Mouse (Mus musculus): ENCODE measurements around the gene Olfr870. TPM values are rescaled to one million over a fixed set of nuclear protein-coding genes. Genes with fewer than 3 reads are reported as not detected.
A peak's percentile ranks its signal among the peaks of the same experiment; 100 is the strongest.
"Not testable (repeated sequence)": the region's sequence is repeated elsewhere in the genome, so short reads cannot be mapped to it uniquely, and the experiment has no call there.

The Olfr870 gene
- not detected for polyA plus RNA-seq (2021)

DNA sequence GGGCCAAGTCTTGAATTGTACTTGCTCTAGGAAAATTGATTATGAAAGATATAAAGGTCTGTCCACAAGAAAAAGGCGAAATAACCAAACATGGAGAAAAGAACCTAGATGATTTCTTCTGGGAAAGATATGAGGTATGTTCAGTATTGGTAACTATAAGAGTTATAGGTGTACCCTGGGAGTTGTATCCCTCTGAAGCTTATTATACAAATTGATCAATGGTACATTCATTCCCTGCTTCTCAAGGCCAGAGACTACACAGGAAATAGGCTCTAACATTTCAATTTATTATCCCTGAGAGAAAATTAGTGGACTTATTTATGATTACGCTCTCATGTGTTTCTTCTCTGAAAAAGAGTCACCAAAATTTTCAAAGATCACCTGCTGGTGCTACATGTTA, at the start of gene Olfr870:
Gene Olfr870 (minus strand): TSS at position 101 of the 400 bp plus-strand sequence.
- ATAC-seq (no peak), DNase-seq (ENCODE audit: low read depth, low spot score) (no peak)
- no peaks in the 10 kb centered on the region for H3K27me3 ChIP-seq
- in situ Hi-C loops (cut with MboI; ENCODE audit: low pct_unique_long_range_greater_than_20kb), result no loop called here
- ChIA-PET POLR2A (no interaction called here), CTCF (no interaction called here)
- no peak for TF ChIP-seq CTCF (IDR thresholded peaks at IDR 0.05)

DNA sequence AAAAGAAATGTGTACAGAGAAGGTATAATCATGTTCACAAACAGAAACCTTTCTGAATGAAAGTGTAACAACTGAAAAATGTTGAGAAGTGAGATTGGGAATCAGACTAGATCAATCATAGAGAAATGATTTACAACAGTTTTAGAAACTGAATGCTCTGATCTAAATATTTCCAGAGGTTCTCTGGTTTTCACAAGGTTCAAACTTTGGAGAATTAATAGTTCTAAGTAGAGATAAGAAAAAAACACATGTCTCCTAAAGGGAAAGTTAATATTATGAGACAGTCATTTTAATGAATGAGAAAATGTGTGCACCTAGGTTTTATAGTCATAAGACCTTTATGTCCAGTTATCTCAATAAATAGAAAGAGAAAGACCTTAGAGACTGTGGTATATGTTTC, 38.0 kb upstream of the Olfr870 start, which contains the start of gene Olfr871:
Gene Olfr871 (plus strand): TSS at position 301 of the 400 bp plus-strand sequence.
- no peaks in the 10 kb centered on the region for H3K27me3 ChIP-seq
- ChIA-PET CTCF (no interaction called here), POLR2A (no interaction called here)
- DNase-seq (ENCODE audit: low read depth, low spot score) (no peak), ATAC-seq (no peak)
- TF ChIP-seq CTCF (IDR thresholded peaks at IDR 0.05), result no peak
- in situ Hi-C loops (cut with MboI; ENCODE audit: low pct_unique_long_range_greater_than_20kb), result no loop called here

DNA sequence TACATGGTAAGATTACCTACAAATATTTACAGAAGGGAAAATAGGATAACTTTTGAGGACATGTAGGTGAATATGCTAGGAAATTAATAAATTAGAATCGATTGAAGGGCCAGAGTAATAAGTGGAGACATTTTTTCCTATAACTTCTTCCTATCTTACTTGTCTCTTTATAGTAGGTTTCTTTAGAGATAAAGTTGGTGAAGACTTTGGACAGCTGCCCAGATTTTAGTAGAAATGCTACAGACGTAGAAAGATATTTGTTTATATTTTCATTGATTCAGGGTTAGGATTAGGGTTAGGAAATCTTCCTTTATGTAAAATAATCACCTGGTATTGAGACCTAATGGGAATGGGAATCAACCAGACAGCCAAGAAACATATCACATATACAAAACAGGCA, 37.6 kb upstream of the Olfr870 start:
- ChIA-PET CTCF (no interaction called here), POLR2A (no interaction called here)
- no peak for TF ChIP-seq CTCF (IDR thresholded peaks at IDR 0.05)
- ATAC-seq (no peak), DNase-seq (ENCODE audit: low read depth, low spot score) (no peak)
- in situ Hi-C loops (cut with MboI; ENCODE audit: low pct_unique_long_range_greater_than_20kb), result no loop called here
- no peaks in the 10 kb centered on the region for H3K27me3 ChIP-seq

DNA sequence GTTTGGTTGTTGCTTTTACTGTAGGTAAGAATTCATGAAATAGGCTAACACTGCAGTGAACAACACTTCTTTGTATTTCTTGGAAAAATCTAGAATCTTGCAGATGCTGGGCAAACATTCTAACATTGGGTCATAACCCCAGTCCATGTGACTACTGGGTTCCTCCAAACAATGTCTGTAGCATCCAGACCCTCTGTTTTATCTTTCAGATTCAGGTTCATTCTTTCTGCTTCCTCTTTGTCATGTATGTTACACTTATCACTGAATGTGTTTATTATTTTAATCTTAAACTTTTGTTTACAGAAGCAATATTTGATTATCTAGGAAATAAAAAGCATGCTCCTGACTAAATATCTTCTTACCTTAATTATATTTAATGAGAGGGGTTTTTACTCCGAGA, 37.0 kb upstream of the Olfr870 start:
- no peak for TF ChIP-seq CTCF (IDR thresholded peaks at IDR 0.05)
- no peaks in the 10 kb centered on the region for H3K27me3 ChIP-seq
- POLR2A ChIA-PET, result no interaction called here
- CTCF ChIA-PET, result no interaction called here
- DNase-seq (ENCODE audit: low read depth, low spot score) (no peak), ATAC-seq (no peak)
- in situ Hi-C loops (cut with MboI; ENCODE audit: low pct_unique_long_range_greater_than_20kb), result no loop called here

DNA sequence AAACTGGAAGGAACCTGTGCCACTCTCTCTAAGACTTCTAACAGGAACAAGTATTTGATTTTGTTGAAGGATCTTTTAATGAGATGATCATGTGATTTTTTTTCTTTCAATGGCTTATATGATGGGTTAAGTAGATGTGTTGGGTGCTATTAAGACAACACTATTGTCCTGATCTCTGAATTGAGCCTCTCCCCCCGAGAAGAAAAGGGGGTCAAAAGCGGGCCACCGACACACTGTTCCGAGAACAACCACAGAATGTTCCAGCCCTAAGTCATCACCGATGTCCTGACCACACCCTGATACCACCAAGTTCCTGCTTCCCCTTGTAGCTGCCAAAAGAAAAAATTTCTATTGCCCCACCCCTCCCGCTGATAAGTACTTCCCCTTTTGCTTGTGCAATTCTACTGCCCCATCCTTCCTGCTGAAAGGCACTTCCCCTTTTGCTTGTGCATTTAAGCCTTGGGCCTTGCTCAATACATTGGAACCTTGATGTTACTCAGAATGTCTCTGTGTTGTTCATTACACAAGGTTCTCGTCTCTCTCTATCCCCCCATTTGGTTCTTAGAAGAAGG, 29.6 kb upstream of the Olfr870 start:
- POLR2A ChIA-PET, result not testable (repeated sequence)

DNA sequence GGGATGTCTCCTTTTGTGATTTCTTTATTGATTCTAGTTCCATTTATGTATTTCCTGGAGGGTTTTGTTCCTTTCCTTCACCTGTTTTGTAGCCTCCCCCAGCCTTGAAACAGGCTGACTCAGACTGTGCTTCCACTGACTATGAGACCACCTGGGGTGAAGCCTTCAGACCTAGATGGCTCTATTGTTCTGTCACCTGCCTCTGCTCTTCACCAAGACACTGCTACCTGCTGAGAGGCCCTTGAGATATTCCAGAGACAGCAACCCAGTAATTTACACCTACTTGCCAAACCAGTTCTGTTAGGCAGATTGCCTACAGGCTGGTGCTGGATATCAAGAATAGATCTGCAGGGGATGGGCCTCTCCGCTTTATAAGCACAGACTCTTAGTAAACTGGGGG, 28.3 kb upstream of the Olfr870 start:
- DNase-seq (ENCODE audit: low read depth, low spot score) (no peak), ATAC-seq (no peak)
- in situ Hi-C loops (cut with MboI; ENCODE audit: low pct_unique_long_range_greater_than_20kb), result no loop called here
- ChIA-PET CTCF (no interaction called here), POLR2A (no interaction called here)
- H3K27me3 ChIP-seq, result no peaks in the 10 kb centered on the region
- no peak for TF ChIP-seq CTCF (IDR thresholded peaks at IDR 0.05)

More for the DNA sequence above, 29.6 kb upstream of the Olfr870 start:
- ATAC-seq; DNase-seq (ENCODE audit: low read depth, low spot score); H3K27me3 ChIP-seq; in situ Hi-C loops (cut with MboI; ENCODE audit: low pct_unique_long_range_greater_than_20kb); CTCF ChIA-PET: not testable (repeated sequence)

DNA sequence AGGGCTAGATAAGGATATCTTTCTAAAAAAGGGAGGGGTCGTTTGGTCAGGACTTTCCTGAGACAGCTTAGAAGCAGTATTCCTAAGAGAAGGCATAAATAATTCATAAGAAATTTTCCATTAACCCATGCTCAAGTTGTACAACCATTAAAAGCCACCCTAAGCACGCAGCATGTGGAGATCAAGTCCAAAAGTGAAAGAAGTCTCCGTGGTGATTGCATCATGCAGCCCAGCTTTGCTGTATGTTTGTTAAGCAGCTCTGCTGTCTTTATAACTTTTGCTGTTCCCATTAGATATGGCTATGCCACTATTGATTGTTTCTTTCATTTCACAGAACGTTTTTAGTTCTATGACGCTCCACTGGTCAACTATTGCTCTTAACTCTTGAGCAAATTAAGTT, 5.6 kb upstream of the Olfr870 start:
- in situ Hi-C loops (cut with MboI; ENCODE audit: low pct_unique_long_range_greater_than_20kb), result no loop called here
- ATAC-seq (no peak), DNase-seq (ENCODE audit: low read depth, low spot score) (no peak)
- ChIA-PET POLR2A (no interaction called here), CTCF (no interaction called here)
- H3K27me3 ChIP-seq, result no peaks in the 10 kb centered on the region
- no peak for TF ChIP-seq CTCF (IDR thresholded peaks at IDR 0.05)

DNA sequence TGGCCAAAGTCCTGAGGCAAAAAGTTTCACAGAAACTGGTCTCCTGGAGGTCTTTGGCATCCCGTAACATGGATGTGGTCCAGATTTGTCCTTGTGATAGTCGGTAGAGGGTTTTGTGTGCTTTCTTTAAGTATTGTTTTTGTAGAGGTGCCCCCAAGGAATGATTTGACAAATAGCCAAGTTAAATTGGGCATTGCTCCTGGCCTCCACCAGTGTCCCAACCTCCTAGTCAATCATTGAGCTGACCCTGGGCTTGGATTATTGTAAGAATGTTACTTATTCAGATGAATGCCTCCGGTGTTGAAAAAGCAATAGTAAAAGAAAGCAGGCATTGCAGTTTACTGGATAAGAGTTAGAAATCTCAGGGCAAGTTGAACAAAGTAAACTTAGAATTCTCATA, 24.2 kb downstream of the Olfr870 start:
- DNase-seq (ENCODE audit: low read depth, low spot score) (peak; percentile 54), ATAC-seq (peak; percentile 86)
- in situ Hi-C loops (cut with MboI; ENCODE audit: low pct_unique_long_range_greater_than_20kb), result no loop called here
- no peak for TF ChIP-seq CTCF (IDR thresholded peaks at IDR 0.05)
- ChIA-PET CTCF (no interaction called here), POLR2A (no interaction called here)
- no peaks in the 10 kb centered on the region for H3K27me3 ChIP-seq

DNA sequence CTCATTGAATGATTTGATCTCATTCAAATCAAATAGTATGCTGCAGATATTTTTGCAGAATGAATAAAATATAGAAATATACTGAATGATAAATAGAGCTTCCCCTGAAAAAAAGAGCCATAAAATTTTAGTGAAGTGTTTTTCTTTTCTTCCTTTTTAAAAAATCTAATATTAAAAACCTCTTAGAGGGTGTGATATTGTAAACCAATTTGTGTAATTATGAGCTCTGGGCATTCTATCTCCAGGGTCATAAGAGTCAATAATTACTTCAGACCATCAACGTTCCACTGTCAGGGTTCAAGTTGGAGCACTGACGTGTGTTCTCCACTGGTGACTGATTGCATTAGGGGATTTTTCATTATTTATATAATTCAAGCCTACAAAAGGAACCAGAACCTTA, 45.1 kb downstream of the Olfr870 start, which contains the start of gene Olfr869:
Gene Olfr869 (plus strand): TSS at position 301 of the 400 bp plus-strand sequence.
- TF ChIP-seq CTCF (IDR thresholded peaks at IDR 0.05), result no peak
- in situ Hi-C loops (cut with MboI; ENCODE audit: low pct_unique_long_range_greater_than_20kb), result no loop called here
- ChIA-PET CTCF (no interaction called here), POLR2A (no interaction called here)
- ATAC-seq (no peak), DNase-seq (ENCODE audit: low read depth, low spot score) (no peak)
- peaks cover 6% of the 10 kb centered on the region for H3K27me3 ChIP-seq

Other genes starting within 250 kb of the Olfr870 start
- not detected for gene Olfr866, start 146.0 kb downstream of the Olfr870 start, polyA plus RNA-seq (2021)
- not detected for gene Olfr867, start 116.5 kb downstream of the Olfr870 start, polyA plus RNA-seq (2021)
- not detected for gene Olfr868, start 75.4 kb downstream of the Olfr870 start, polyA plus RNA-seq (2021)
- not detected for gene Olfr869, start 45.0 kb downstream of the Olfr870 start, polyA plus RNA-seq (2021)
- not detected for gene Olfr871, start 38.1 kb upstream of the Olfr870 start, polyA plus RNA-seq (2021)
- gene Olfr872, start 63.1 kb upstream of the Olfr870 start, polyA plus RNA-seq (2021), result not detected
- not detected for gene Olfr39, start 108.3 kb upstream of the Olfr870 start, polyA plus RNA-seq (2021)
- gene Olfr873, start 124.5 kb upstream of the Olfr870 start, polyA plus RNA-seq (2021), result not detected
- not detected for gene Olfr18, start 162.0 kb upstream of the Olfr870 start, polyA plus RNA-seq (2021)
- 16.5 TPM for gene Zfp560, start 211.1 kb upstream of the Olfr870 start, polyA plus RNA-seq (2021)